Mouse (Mus musculus) liver, embryonic 11.5 days (tissue): ENCODE data around the gene St6galnac3. TPM values are rescaled to one million over a fixed set of nuclear protein-coding genes. Genes with fewer than 3 reads are reported as not detected.

Experiments used
- ATAC-seq: fragments of 200-750 bp; cut with Nextera tagmentation; replicated peaks from 2 replicates; pipeline ENCODE4 v1.8.0; 2017; ENCODE audit warnings: moderate number of reproducible peaks, mild to moderate bottlenecking, moderate TSS enrichment, moderate library complexity; ENCODE audit not compliant: low FRiP score
- DNase-seq: peaks from one replicate; pipeline ENCODE4 v3.0.0-alpha.2; 2017; ENCODE audit warnings: low spot score
- H3K27ac ChIP-seq: fragments of 300-500 bp; sonication (generic); 2 replicates; pipeline ENCODE4 v1.5.1; 2014; ENCODE audit warnings: mild to moderate bottlenecking, low read depth, low read length, control low read depth
- H3K27me3 ChIP-seq: fragments of 300-500 bp; sonication (generic); replicated peaks from 2 replicates; pipeline ENCODE4 v1.6.1; 2014; ENCODE audit warnings: low read length, mixed read lengths; ENCODE audit not compliant: control insufficient read depth, insufficient read depth
- H3K36me3 ChIP-seq: fragments of 300-500 bp; sonication (generic); 2 replicates; pipeline ENCODE4 v1.6.1; 2014; ENCODE audit warnings: mild to moderate bottlenecking, low read length, moderate library complexity, mixed read lengths; ENCODE audit not compliant: control insufficient read depth, insufficient read depth
- H3K4me1 ChIP-seq: fragments of 300-500 bp; sonication (generic); replicated peaks from 2 replicates; pipeline ENCODE4 v1.6.1; 2014; ENCODE audit warnings: low read length, mixed read lengths; ENCODE audit not compliant: control insufficient read depth, insufficient read depth
- H3K4me2 ChIP-seq: fragments of 300-500 bp; sonication (generic); 2 replicates; pipeline ENCODE4 v1.6.1; 2014; ENCODE audit warnings: mild to moderate bottlenecking, control low read depth, moderate library complexity
- H3K4me3 ChIP-seq: fragments of 300-500 bp; sonication (generic); 2 replicates; pipeline ENCODE4 v1.5.1; 2014; ENCODE audit warnings: low read depth, low read length, control low read depth
- H3K9ac ChIP-seq: fragments of 300-500 bp; sonication (generic); 2 replicates; pipeline ENCODE4 v1.6.1; 2014; ENCODE audit warnings: low read depth, low read length, control low read depth
- H3K9me3 ChIP-seq: fragments of 300-500 bp; sonication (generic); 2 replicates; pipeline ENCODE4 v1.6.1; 2016; ENCODE audit warnings: low read length, inconsistent platforms, mixed read lengths; ENCODE audit not compliant: control insufficient read depth
- WGBS: fragments of 180-500 bp; shearing (Covaris S2); extraction: QIAGEN DNeasy Blood & Tissue Kit; methylation state at CpG from one replicate; pipeline ENCODE4 v1.1.7; 2014; 5-methylcytosine and 5-hydroxymethylcytosine counted together
- polyA plus RNA-seq: library from polyadenylated mRNA; unstranded; fragments of >200 nt; fragmentation: Nextera tagmentation; extraction: Ambion mirVana; gene quantifications from 2 replicates; pipeline ENCODE4 v1.2.1, GENCODE M21; 2014

The St6galnac3 gene
- polyA plus RNA-seq, 1 experiment from 2014 or later: 27.2 TPM

GRCm38 (mm10) chr3:153267397-153267796 is 457.6 kb downstream of the St6galnac3 start:
- H3K36me3 ChIP-seq: no peaks in the 10 kb centered on the region
- H3K27ac ChIP-seq: no peak overlapping the region
- ATAC-seq (no peak), DNase-seq (no peak)
- no peak overlapping the region for H3K9ac ChIP-seq
- H3K27me3 ChIP-seq: no peaks in the 10 kb centered on the region
- 59% methylated on average over 8 of the region's 8 CpGs for WGBS
- no peaks in the 10 kb centered on the region for H3K9me3 ChIP-seq
- H3K4me3 ChIP-seq: no peak overlapping the region
- no peaks in the 10 kb centered on the region for H3K4me1 ChIP-seq
- no peak overlapping the region for H3K4me2 ChIP-seq

- Histone ChIP-seq H3K9ac (no peak overlapping the region), H3K9me3 (no peaks in the 10 kb centered on the region), H3K4me2 (no peak overlapping the region), H3K27ac (no peak overlapping the region), H3K4me1 (no peaks in the 10 kb centered on the region), H3K27me3 (no peaks in the 10 kb centered on the region), H3K4me3 (no peak overlapping the region), H3K36me3 (no peaks in the 10 kb centered on the region)
- ATAC-seq (no peak), DNase-seq (no peak)
- 83% methylated on average over 5 of the region's 5 CpGs for WGBS
Observed at GRCm38 (mm10) chr3:153261985-153262384, 463.0 kb downstream of the St6galnac3 start.

GRCm38 (mm10) chr3:153260225-153260933 is 464.6 kb downstream of the St6galnac3 start:
- H3K27me3 ChIP-seq: no peaks in the 10 kb centered on the region
- no peak overlapping the region for H3K4me3 ChIP-seq
- ATAC-seq (no peak), DNase-seq (no peak)
- H3K27ac ChIP-seq: no peak overlapping the region
- 65% methylated on average over 7 of the region's 7 CpGs for WGBS
- H3K9me3 ChIP-seq: no peaks in the 10 kb centered on the region
- H3K9ac ChIP-seq: no peak overlapping the region
- no peaks in the 10 kb centered on the region for H3K4me1 ChIP-seq
- H3K4me2 ChIP-seq: no peak overlapping the region
- H3K36me3 ChIP-seq: no peaks in the 10 kb centered on the region

GRCm38 (mm10) chr3:153255910-153256309 is 469.1 kb downstream of the St6galnac3 start:
- ATAC-seq: no peak
- 89% methylated on average over 8 of the region's 8 CpGs for WGBS
- Histone ChIP-seq H3K27me3 (no peaks in the 10 kb centered on the region), H3K4me1 (no peaks in the 10 kb centered on the region), H3K36me3 (no peaks in the 10 kb centered on the region), H3K4me2 (no peak overlapping the region), H3K4me3 (no peak overlapping the region), H3K9ac (no peak overlapping the region), H3K27ac (no peak overlapping the region), H3K9me3 (no peaks in the 10 kb centered on the region)
- DNase-seq: no peak

GRCm38 (mm10) chr3:153251653-153252052 is 473.3 kb downstream of the St6galnac3 start:
- DNase-seq (no peak), ATAC-seq (no peak)
- no peak overlapping the region for H3K4me2 ChIP-seq
- H3K9me3 ChIP-seq: no peaks in the 10 kb centered on the region
- H3K27ac ChIP-seq: no peak overlapping the region
- 90% methylated on average over 3 of the region's 3 CpGs for WGBS
- no peak overlapping the region for H3K9ac ChIP-seq
- H3K4me1 ChIP-seq: no peaks in the 10 kb centered on the region
- H3K4me3 ChIP-seq: no peak overlapping the region
- no peaks in the 10 kb centered on the region for H3K36me3 ChIP-seq
- no peaks in the 10 kb centered on the region for H3K27me3 ChIP-seq

- WGBS: 45% methylated on average over 9 of the region's 9 CpGs
- DNase-seq (peak; percentile 76), ATAC-seq (peak; percentile 62; the same call in 1 of the 2 replicates)
- H3K4me3 ChIP-seq: no peak overlapping the region
- no peaks in the 10 kb centered on the region for H3K4me1 ChIP-seq
- no peaks in the 10 kb centered on the region for H3K9me3 ChIP-seq
- H3K36me3 ChIP-seq: no peaks in the 10 kb centered on the region
- H3K27ac ChIP-seq: no peak overlapping the region
- H3K4me2 ChIP-seq: no peak overlapping the region
- no peaks in the 10 kb centered on the region for H3K27me3 ChIP-seq
- no peak overlapping the region for H3K9ac ChIP-seq
Observed at GRCm38 (mm10) chr3:153250598-153251257, 474.2 kb downstream of the St6galnac3 start.

- no peak for ATAC-seq
- whole genome bisulfite sequencing: 69% methylated on average over 2 of the region's 2 CpGs
- Histone ChIP-seq H3K4me2 (no peak overlapping the region), H3K27me3 (no peaks in the 10 kb centered on the region), H3K4me3 (no peak overlapping the region), H3K4me1 (no peaks in the 10 kb centered on the region), H3K36me3 (no peaks in the 10 kb centered on the region), H3K9me3 (no peaks in the 10 kb centered on the region), H3K9ac (no peak overlapping the region), H3K27ac (no peak overlapping the region)
- DNase-seq: no peak
Observed at GRCm38 (mm10) chr3:153248866-153249265, 476.1 kb downstream of the St6galnac3 start.

- H3K27ac ChIP-seq: no peak overlapping the region
- no peak for ATAC-seq
- WGBS: 43% methylated on average over 4 of the region's 4 CpGs
Observed at GRCm38 (mm10) chr3:153248029-153248428, 476.9 kb downstream of the St6galnac3 start.

GRCm38 (mm10) chr3:153242524-153242923 is 482.4 kb downstream of the St6galnac3 start:
- no peak overlapping the region for H3K9ac ChIP-seq
- no peak overlapping the region for H3K4me2 ChIP-seq
- no peak overlapping the region for H3K27ac ChIP-seq
- no peak overlapping the region for H3K4me3 ChIP-seq
- no peaks in the 10 kb centered on the region for H3K27me3 ChIP-seq
- no peaks in the 10 kb centered on the region for H3K36me3 ChIP-seq
- H3K4me1 ChIP-seq: peaks cover 21% of the 10 kb centered on the region
- H3K9me3 ChIP-seq: no peaks in the 10 kb centered on the region
- 61% methylated on average over 5 of the region's 5 CpGs for WGBS
- no peak for ATAC-seq
- DNase-seq: no peak

More at GRCm38 (mm10) chr3:153248029-153248428, 476.9 kb downstream of the St6galnac3 start:
- Histone ChIP-seq H3K4me2 (no peak overlapping the region), H3K4me3 (no peak overlapping the region), H3K27me3 (no peaks in the 10 kb centered on the region), H3K9me3 (no peaks in the 10 kb centered on the region), H3K36me3 (no peaks in the 10 kb centered on the region), H3K4me1 (0 out of 2 replicates have a peak, but pooled peaks cover under 1% of the 10 kb centered on the region), H3K9ac (no peak overlapping the region)
- DNase-seq: no peak
